Mouse (Mus musculus): ENCODE measurements at regions not wholly inside any gene's neighbourhood (a gene's known extent, or its start where the extent isn't known, plus 50 kb on each side); places are given as distances from the start of the nearest gene placed in this dataset.

GRCm38 (mm10) chr15:62171632-62172031 is 1248.8 kb upstream of the A1bg start:
- TF ChIP-seq POLR2A (IDR thresholded peaks at IDR 0.05; ENCODE audit: low read depth, low read length) (no peak; the same call in 1 of the 2 replicates), UBTF (IDR thresholded peaks at IDR 0.05; ENCODE audit: low read depth, low read length) (no peak), CHD1 (IDR thresholded peaks at IDR 0.05; ENCODE audit: low read depth, low read length) (no peak), CTCF (conservative IDR thresholded peaks at IDR 0.05 in 1 of 2, IDR thresholded peaks at IDR 0.05 in 1 of 2; ENCODE audit: low read depth in 2 of 2, low read length in 2 of 2) (no peak), TBP (conservative IDR thresholded peaks at IDR 0.05; ENCODE audit: low read depth, low read length) (0 out of 2 replicates have a peak, but pooled peaks have one; percentile 9), ELF1 (IDR thresholded peaks at IDR 0.05; ENCODE audit: low read depth, low read length) (no peak), TCF12 (IDR thresholded peaks at IDR 0.05; ENCODE audit: low read depth, low read length) (peak; percentile 66; the same call in 1 of the 2 replicates), GABPA (IDR thresholded peaks at IDR 0.05; ENCODE audit: insufficient replicate concordance, low read depth, low read length) (no peak), MAX (IDR thresholded peaks at IDR 0.05; ENCODE audit: low read length) (no peak), ZMIZ1 (IDR thresholded peaks at IDR 0.05; ENCODE audit: low read depth, low read length) (no peak)
